Mouse (Mus musculus) heart, embryonic 16.5 days (tissue): ENCODE data around the gene Cacna2d2. TPM values are rescaled to one million over a fixed set of nuclear protein-coding genes. Genes with fewer than 3 reads are reported as not detected.
"Not testable (repeated sequence)": the region's sequence is repeated elsewhere in the genome, so short reads cannot be mapped to it uniquely, and the experiment has no call there.

Experiments used
- ATAC-seq: fragments of 200-750 bp; cut with Nextera tagmentation; replicated peaks from 2 replicates; pipeline ENCODE4 v1.8.0; 2017; ENCODE audit warnings: moderate number of reproducible peaks; ENCODE audit not compliant: insufficient read depth, low FRiP score; ENCODE audit errors: extremely low read depth
- H3K27ac ChIP-seq: fragments of 300-500 bp; sonication (generic); 2 replicates; pipeline ENCODE4 v1.5.1; 2014; ENCODE audit warnings: mild to moderate bottlenecking, low read length, control low read depth, moderate library complexity
- H3K27me3 ChIP-seq: fragments of 300-500 bp; sonication (generic); 2 replicates; pipeline ENCODE4 v1.6.1; 2014; ENCODE audit warnings: low read length, mixed read lengths; ENCODE audit not compliant: control insufficient read depth, insufficient read depth
- H3K36me3 ChIP-seq: fragments of 300-500 bp; sonication (generic); 2 replicates; pipeline ENCODE4 v1.6.1; 2014; ENCODE audit not compliant: control insufficient read depth, insufficient read depth
- H3K4me1 ChIP-seq: fragments of 300-500 bp; sonication (generic); 2 replicates; pipeline ENCODE4 v1.6.1; 2014; ENCODE audit warnings: low read length, mixed read lengths; ENCODE audit not compliant: control insufficient read depth, insufficient read depth
- H3K4me2 ChIP-seq: fragments of 300-500 bp; sonication (generic); 2 replicates; pipeline ENCODE4 v1.6.1; 2014; ENCODE audit warnings: low read depth, mild to moderate bottlenecking, control low read depth, low read length
- H3K4me3 ChIP-seq: fragments of 300-500 bp; sonication (generic); 2 replicates; pipeline ENCODE4 v1.5.1; 2014; ENCODE audit warnings: mild to moderate bottlenecking, control low read depth, low read length
- H3K9ac ChIP-seq: fragments of 300-500 bp; sonication (generic); 2 replicates; pipeline ENCODE4 v1.6.1; 2014; ENCODE audit warnings: low read length, control low read depth
- H3K9me3 ChIP-seq: fragments of 300-500 bp; sonication (generic); replicated peaks from 2 replicates; pipeline ENCODE4 v1.6.1; 2016; ENCODE audit warnings: low read length; ENCODE audit not compliant: control insufficient read depth
- WGBS: fragments of 180-500 bp; shearing (Covaris S2); extraction: QIAGEN DNeasy Blood & Tissue Kit; methylation state at CpG from one replicate; pipeline ENCODE4 v1.1.7; 2014; 5-methylcytosine and 5-hydroxymethylcytosine counted together
- polyA plus RNA-seq: library from polyadenylated mRNA; unstranded; fragments of >200 nt; fragmentation: Nextera tagmentation; extraction: Ambion mirVana; gene quantifications from 2 replicates; pipeline ENCODE4 v1.2.1, GENCODE M21; 2015

Gene Cacna2d2
- polyA plus RNA-seq, 1 experiment from 2014 or later: 2.6 TPM

GRCm38 (mm10) chr9:107567702-107568319 is 168.4 kb downstream of the Cacna2d2 start, which contains the start of gene Hyal2:
Gene Hyal2 (plus strand): TSS chr9:107567945.
- ATAC-seq: no peak
- WGBS: 16% methylated on average over 18 of the region's 18 CpGs
- Histone ChIP-seq H3K4me3 (peak within 1 kb of the TSS; percentile 87), H3K9ac (peak within 1 kb of the TSS; percentile 94), H3K27ac (peak within 1 kb of the TSS; percentile 93), H3K27me3 (no peaks in the 10 kb centered on the region), H3K36me3 (peaks cover 14% of the 10 kb centered on the region), H3K4me2 (peak within 1 kb of the TSS; percentile 75), H3K9me3 (no peaks in the 10 kb centered on the region), H3K4me1 (peaks cover 42% of the 10 kb centered on the region)

GRCm38 (mm10) chr9:107568331-107569261 is 169.2 kb downstream of the Cacna2d2 start:
- peaks cover 41% of the 10 kb centered on the region for H3K4me1 ChIP-seq
- H3K36me3 ChIP-seq: peaks cover 15% of the 10 kb centered on the region
- peak; percentile 79 for ATAC-seq
- WGBS: under 1% methylated on average over 41 of the region's 41 CpGs
- no peaks in the 10 kb centered on the region for H3K9me3 ChIP-seq
- H3K27me3 ChIP-seq: no peaks in the 10 kb centered on the region
- H3K27ac ChIP-seq: peak overlapping the region; percentile 93
- peak overlapping the region; percentile 87 for H3K4me3 ChIP-seq
- H3K4me2 ChIP-seq: peak overlapping the region; percentile 75
- peak overlapping the region; percentile 94 for H3K9ac ChIP-seq

GRCm38 (mm10) chr9:107569270-107569669 is 169.9 kb downstream of the Cacna2d2 start:
- ATAC-seq: 0 out of 2 replicates have a peak, but pooled peaks have one; percentile 3
- Histone ChIP-seq H3K4me2 (peak overlapping the region; percentile 75), H3K4me1 (peaks cover 35% of the 10 kb centered on the region), H3K9me3 (no peaks in the 10 kb centered on the region), H3K27me3 (no peaks in the 10 kb centered on the region), H3K9ac (peak overlapping the region; percentile 94), H3K4me3 (peak overlapping the region; percentile 87), H3K36me3 (peaks cover 15% of the 10 kb centered on the region), H3K27ac (peak overlapping the region; percentile 93)
- WGBS: 0% methylated on average over 23 of the region's 23 CpGs

- Histone ChIP-seq H3K4me1 (peaks cover 34% of the 10 kb centered on the region), H3K9me3 (no peaks in the 10 kb centered on the region), H3K36me3 (peaks cover 18% of the 10 kb centered on the region), H3K9ac (peak overlapping the region; percentile 94), H3K27me3 (no peaks in the 10 kb centered on the region), H3K27ac (no peak overlapping the region; the same call in 1 of the 2 replicates), H3K4me3 (peak overlapping the region; percentile 87), H3K4me2 (peak overlapping the region; percentile 75)
- 43% methylated on average over 13 of the region's 13 CpGs for WGBS
- ATAC-seq: no peak
Measured at GRCm38 (mm10) chr9:107570016-107570415, 170.6 kb downstream of the Cacna2d2 start.

GRCm38 (mm10) chr9:107570845-107571244 is 171.4 kb downstream of the Cacna2d2 start:
- Histone ChIP-seq H3K9ac (peak overlapping the region; percentile 9), H3K27me3 (no peaks in the 10 kb centered on the region), H3K4me3 (peak overlapping the region; percentile 87), H3K4me1 (peaks cover 35% of the 10 kb centered on the region), H3K27ac (peak overlapping the region; percentile 16; the same call in 1 of the 2 replicates), H3K4me2 (peak overlapping the region; percentile 75), H3K9me3 (no peaks in the 10 kb centered on the region), H3K36me3 (peaks cover 18% of the 10 kb centered on the region)
- no peak for ATAC-seq
- WGBS: 61% methylated on average over 21 of the region's 21 CpGs

GRCm38 (mm10) chr9:107571534-107572326 is 172.3 kb downstream of the Cacna2d2 start:
- peaks cover 18% of the 10 kb centered on the region for H3K36me3 ChIP-seq
- no peaks in the 10 kb centered on the region for H3K27me3 ChIP-seq
- 85% methylated on average over 22 of the region's 22 CpGs for WGBS
- H3K9ac ChIP-seq: peak overlapping the region; percentile 9
- H3K4me1 ChIP-seq: peaks cover 41% of the 10 kb centered on the region
- no peak overlapping the region for H3K27ac ChIP-seq
- ATAC-seq: no peak
- no peaks in the 10 kb centered on the region for H3K9me3 ChIP-seq
- peak overlapping the region; percentile 75 for H3K4me2 ChIP-seq
- H3K4me3 ChIP-seq: no peak overlapping the region; the same call in 1 of the 2 replicates

- Histone ChIP-seq H3K36me3 (peaks cover 18% of the 10 kb centered on the region), H3K9me3 (no peaks in the 10 kb centered on the region), H3K27me3 (no peaks in the 10 kb centered on the region), H3K9ac (peak overlapping the region; percentile 26; the same call in 1 of the 2 replicates), H3K4me1 (peaks cover 45% of the 10 kb centered on the region), H3K27ac (peak overlapping the region; percentile 29; the same call in 1 of the 2 replicates), H3K4me3 (no peak overlapping the region), H3K4me2 (no peak overlapping the region)
- 98% methylated on average over 2 of the region's 2 CpGs for whole genome bisulfite sequencing
- ATAC-seq: no peak
Measured at GRCm38 (mm10) chr9:107572327-107572662, 172.9 kb downstream of the Cacna2d2 start.

- H3K4me1 ChIP-seq: peaks cover 37% of the 10 kb centered on the region
Measured at GRCm38 (mm10) chr9:107573774-107574173, 174.4 kb downstream of the Cacna2d2 start.

More at GRCm38 (mm10) chr9:107573774-107574173, 174.4 kb downstream of the Cacna2d2 start:
- H3K27me3 ChIP-seq, H3K9me3 ChIP-seq, H3K4me2 ChIP-seq, H3K4me3 ChIP-seq, ATAC-seq, H3K27ac ChIP-seq, H3K9ac ChIP-seq: not testable (repeated sequence)
- 83% methylated on average over 6 of the region's 6 CpGs for WGBS
- peaks cover 18% of the 10 kb centered on the region for H3K36me3 ChIP-seq
